9 mouse cellular contexts compared by ENCODE assay signal in genomic region chr2:24521430-24522226, GRCm38 (mm10). TPM values are rescaled to one million over a fixed set of nuclear protein-coding genes. Genes with fewer than 3 reads are reported as not detected.
DNase-seq lines count a peak whose midpoint lies in the region; ATAC-seq and TF ChIP-seq lines count a peak whose summit lies in the region.
"Had no signal": no experiment of that assay in that cellular context is flagged by ENCODE, and none has a peak within 500 bp of the region (broad histone marks: within the 10 kb centered on the region; RNA-seq: fewer than 3 reads in every experiment).

No protein-coding gene starts in this region.

- TF ChIP-seq POLR2A in myocyte (IDR thresholded peaks at IDR 0.05; ENCODE audit: insufficient read length, low read depth): no peak

- H3K27ac ChIP-seq in heart, embryonic 13.5 days (replicated peaks): peak overlapping the region; percentile 20; the same call in 1 of the 2 replicates
- peak overlapping the region; percentile 80 for H3K27ac ChIP-seq in limb, embryonic 10.5 days

- peak overlapping the region; percentile 81 for H3K9ac ChIP-seq in heart, embryonic 13.5 days

- no peaks in the 10 kb centered on the region for H3K9me3 ChIP-seq in heart, embryonic 13.5 days
- no peaks in the 10 kb centered on the region for H3K9me3 ChIP-seq in limb, embryonic 10.5 days (replicated peaks)

- H3K27me3 ChIP-seq in heart, embryonic 13.5 days (replicated peaks): peaks cover 13% of the 10 kb centered on the region; the same call in 1 of the 2 replicates
- H3K27me3 ChIP-seq in limb, embryonic 10.5 days (ENCODE audit: low read depth, poor library complexity, severe bottlenecking): peaks cover 49% of the 10 kb centered on the region
- peaks cover 8% of the 10 kb centered on the region for H3K27me3 ChIP-seq in myocyte (ENCODE audit: control insufficient read depth, insufficient read depth, insufficient read length)

- H3K79me2 ChIP-seq in myocyte (ENCODE audit: control insufficient read depth, insufficient read depth): no peaks in the 10 kb centered on the region

- H3K4me2 ChIP-seq in heart, embryonic 13.5 days: peak overlapping the region; percentile 95
- peak overlapping the region; percentile 32 for H3K4me2 ChIP-seq in myocyte (ENCODE audit: low read depth)

- intact Hi-C loops in heart, postnatal 36 days (cut with DNase I): no loop called here

- no peak overlapping the region for H3ac ChIP-seq in myocyte (ENCODE audit: control insufficient read depth, insufficient read length)

- whole genome bisulfite sequencing in heart, embryonic 13.5 days: under 1% methylated on average over 33 of the region's 33 CpGs
- WGBS in limb, embryonic 10.5 days: under 1% methylated on average over 33 of the region's 33 CpGs

- no peak for DNase-seq in heart, postnatal 36 days
- DNase-seq in brain, adult 2 months (ENCODE audit: low read depth, low spot score): peak; percentile 5
- peak; percentile 21 for DNase-seq in heart, postnatal 4 days
- peak; percentile 82 for DNase-seq in limb, embryonic 10.5 days (ENCODE audit: low spot score)
- no peak for DNase-seq in cerebellum, adult 9-11 months
- no peak for DNase-seq in thymus, postnatal 25 days

- H3K4me1 ChIP-seq in heart, embryonic 13.5 days: peaks cover 13% of the 10 kb centered on the region
- H3K4me1 ChIP-seq in limb, embryonic 10.5 days: peaks cover 19% of the 10 kb centered on the region

- no peaks in the 10 kb centered on the region for H3K36me3 ChIP-seq in heart, embryonic 13.5 days
- no peaks in the 10 kb centered on the region for H3K36me3 ChIP-seq in limb, embryonic 10.5 days
- no peaks in the 10 kb centered on the region for H3K36me3 ChIP-seq in myocyte (ENCODE audit: control insufficient read depth, insufficient read depth)

- no peak for ATAC-seq in heart, embryonic 13.5 days (ENCODE audit: extremely low read depth, insufficient number of reproducible peaks, low FRiP score, low TSS enrichment)

- H3K4me3 ChIP-seq in heart, embryonic 13.5 days: peak overlapping the region; percentile 64
- peak overlapping the region; percentile 54 for H3K4me3 ChIP-seq in limb, embryonic 10.5 days
- no peak overlapping the region for H3K4me3 ChIP-seq in myocyte

TF ChIP-seq in myocyte, 11 proteins besides CTCF, POLR2A, EP300 and RAD21:
- TF ChIP-seq REST (IDR thresholded peaks at IDR 0.05; ENCODE audit: insufficient read depth, insufficient read length): no peak
- TF ChIP-seq SRF (IDR thresholded peaks at IDR 0.05; ENCODE audit: control insufficient read depth, insufficient read length, low read depth): no peak
- TF ChIP-seq MAX (IDR thresholded peaks at IDR 0.05; ENCODE audit: low read depth): no peak
- no peak for TF ChIP-seq MYOD1 (IDR thresholded peaks at IDR 0.05; ENCODE audit: control insufficient read depth in 1 of 3, insufficient read length in 2 of 3, low read depth in 2 of 3)
- TF ChIP-seq E2F4 (IDR thresholded peaks at IDR 0.05; ENCODE audit: insufficient read depth): no peak
- no peak for TF ChIP-seq TCF12 (IDR thresholded peaks at IDR 0.05; ENCODE audit: insufficient read depth, poor library complexity, severe bottlenecking)
- no peak for TF ChIP-seq CEBPB (IDR thresholded peaks at IDR 0.05; ENCODE audit: insufficient read depth, poor library complexity, severe bottlenecking)
- no peak for TF ChIP-seq MYOG (IDR thresholded peaks at IDR 0.05; ENCODE audit: control insufficient read depth in 1 of 3, insufficient read depth in 1 of 3, insufficient read length in 2 of 3, low read depth in 2 of 3)
- TF ChIP-seq POLR2AphosphoS2 (IDR thresholded peaks at IDR 0.05; ENCODE audit: insufficient read length, low read depth): no peak
- no peak for TF ChIP-seq USF1 (IDR thresholded peaks at IDR 0.05; ENCODE audit: low read depth)
- no peak for TF ChIP-seq TCF3 (IDR thresholded peaks at IDR 0.05; ENCODE audit: insufficient read length, low read depth)

RNA-seq across cellular contexts. Expression of gene Pax8, which starts 46.2 kb away (rescaled TPM):
- 0.23 TPM in 1 of 2 replicates, not detected in the other for polyA plus RNA-seq in heart, embryonic 13.5 days (2015; fragmentation: Nextera tagmentation; extraction: Ambion mirVana)
- not detected for total RNA-seq in heart, postnatal 36 days (2021)
- not detected for total RNA-seq in heart, postnatal 4 days (2021)
- 0.39 and 0.72 TPM in 2 replicates for polyA plus RNA-seq in limb, embryonic 10.5 days (2016; fragmentation: Nextera tagmentation; extraction: Ambion mirVana)
- polyA plus RNA-seq in myocyte (2012; fragmentation: generic; extraction: Trizol): not detected
- total RNA-seq: layer of hippocampus, postnatal 10 days had no signal

Comparison
In these comparisons a context has a peak if more than half of its experiments do, and no peak if none do; other contexts are left out.
1. DNase-seq: peak in brain, adult 2 months (single experiment), heart, postnatal 4 days (single experiment) and limb, embryonic 10.5 days (single experiment); none in heart, postnatal 36 days (0 of 2), cerebellum, adult 9-11 months (single experiment) and thymus, postnatal 25 days (single experiment).